Mouse (Mus musculus) induced T-regulatory cell, adult 2 months (primary cell): ENCODE measurements around the gene Cadps.

Experiments
- DNase-seq: peaks from one replicate; pipeline ENCODE4 v3.0.0-alpha.2; 2012; ENCODE audit warnings: low read depth

Gene Cadps

GRCm38 (mm10) chr14:12340238-12341074 is 482.4 kb downstream of the Cadps start:
- no peak for DNase-seq

- DNase-seq, result no peak
Observed at GRCm38 (mm10) chr14:12338811-12339565, 483.9 kb downstream of the Cadps start.

GRCm38 (mm10) chr14:12337998-12338809 is 484.7 kb downstream of the Cadps start:
- DNase-seq, result no peak

- no peak for DNase-seq
Observed at GRCm38 (mm10) chr14:12337421-12337997, 485.4 kb downstream of the Cadps start.

GRCm38 (mm10) chr14:12334925-12335324 is 488.0 kb downstream of the Cadps start:
- DNase-seq, result no peak

- DNase-seq, result no peak
Observed at GRCm38 (mm10) chr14:12333622-12334021, 489.3 kb downstream of the Cadps start.
